ENCODE assay signal across 8 mouse cellular contexts in the genomic region with DNA sequence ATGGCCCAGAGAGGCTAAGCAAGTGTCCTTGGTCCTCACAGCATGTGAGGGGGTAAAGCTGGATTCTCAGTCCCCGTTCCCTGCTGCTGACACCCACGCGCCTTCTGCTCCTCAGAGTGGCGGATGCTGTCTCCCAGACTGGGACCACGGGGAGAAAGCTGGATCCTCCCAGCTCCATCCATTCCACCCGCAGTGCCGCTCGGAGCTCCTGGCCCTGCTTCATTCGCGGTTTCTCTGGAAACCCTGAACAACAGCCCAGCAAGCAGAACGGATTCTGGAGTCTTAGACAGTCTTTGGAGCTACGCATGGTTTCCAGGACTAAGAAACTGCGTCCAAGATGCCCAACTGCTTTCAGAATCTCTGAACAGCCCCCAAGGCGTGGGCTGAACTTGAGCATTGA.
DNase-seq lines count a peak whose midpoint lies in the region; ATAC-seq and TF ChIP-seq lines count a peak whose summit lies in the region.

No protein-coding gene starts in this region.

- ATAC-seq in hindbrain, embryonic 11.5 days (ENCODE audit: low FRiP score): no peak
- ATAC-seq in stomach, postnatal 0 days (ENCODE audit: low FRiP score, low TSS enrichment): no peak
- ATAC-seq in granulocyte monocyte progenitor cell, adult 5-6 weeks (replicated peaks; ENCODE audit: poor library complexity, severe bottlenecking): no peak

- no peak for TF ChIP-seq CTCF in stomach, postnatal 0 days (IDR thresholded peaks at IDR 0.05; ENCODE audit: low read depth)

- no peaks in the 10 kb centered on the region for H3K9me3 ChIP-seq in hindbrain, embryonic 11.5 days (ENCODE audit: control insufficient read depth, low read length)
- H3K9me3 ChIP-seq in stomach, postnatal 0 days (ENCODE audit: control insufficient read depth, low read length): no peaks in the 10 kb centered on the region

- no peak overlapping the region for H3K4me2 ChIP-seq in hindbrain, embryonic 11.5 days (replicated peaks; ENCODE audit: low read depth, low read length)
- no peak overlapping the region for H3K4me2 ChIP-seq in stomach, postnatal 0 days (replicated peaks; ENCODE audit: low read depth)

- H3K9ac ChIP-seq in hindbrain, embryonic 11.5 days (ENCODE audit: low read depth, low read length): no peak overlapping the region
- no peak overlapping the region for H3K9ac ChIP-seq in stomach, postnatal 0 days (ENCODE audit: low read length)

- H3K27me3 ChIP-seq in hindbrain, embryonic 11.5 days (ENCODE audit: control insufficient read depth, insufficient read depth, low read length): no peaks in the 10 kb centered on the region
- H3K27me3 ChIP-seq in stomach, postnatal 0 days (ENCODE audit: control insufficient read depth, insufficient read depth, low read length): no peaks in the 10 kb centered on the region

- H3K27ac ChIP-seq in hindbrain, embryonic 11.5 days (ENCODE audit: low read depth, low read length): peak overlapping the region; percentile 76; the same call in 1 of the 2 replicates
- H3K27ac ChIP-seq in stomach, postnatal 0 days (replicated peaks): peak overlapping the region; percentile 25; the same call in 1 of the 2 replicates

- DNase-seq in cerebellum, adult 18-20 months: peak; percentile 49 to 52
- no peak for DNase-seq in cerebellum, postnatal 10 days
- DNase-seq in cerebellum, adult 9-10 months: peak; percentile 43
- DNase-seq in hindbrain, embryonic 11.5 days (ENCODE audit: low spot score): no peak
- DNase-seq in left cerebral cortex, postnatal 25 days (ENCODE audit: low spot score in 2 of 2): peak; percentile 86 to 97
- DNase-seq in stomach, postnatal 0 days (ENCODE audit: low spot score): no peak
- DNase-seq in adrenal gland, postnatal 4 days (ENCODE audit: low spot score in 2 of 2): no peak

- no peak for TF ChIP-seq EP300 in stomach, postnatal 0 days (optimal IDR thresholded peaks at IDR 0.05)

- peaks cover 28% of the 10 kb centered on the region for H3K4me1 ChIP-seq in hindbrain, embryonic 11.5 days (replicated peaks; ENCODE audit: control insufficient read depth, insufficient read depth, low read length)
- no peaks in the 10 kb centered on the region for H3K4me1 ChIP-seq in stomach, postnatal 0 days (replicated peaks; ENCODE audit: control insufficient read depth, insufficient read depth)

- H3K36me3 ChIP-seq in hindbrain, embryonic 11.5 days (ENCODE audit: control insufficient read depth, insufficient read depth, low read length): no peaks in the 10 kb centered on the region
- no peaks in the 10 kb centered on the region for H3K36me3 ChIP-seq in stomach, postnatal 0 days (ENCODE audit: control insufficient read depth, insufficient read depth, low read length)

- 56% methylated on average over 14 of the region's 14 CpGs for WGBS in hindbrain, embryonic 11.5 days
- 53% methylated on average over 14 of the region's 14 CpGs for WGBS in stomach, postnatal 0 days

- no peak overlapping the region for H3K4me3 ChIP-seq in hindbrain, embryonic 11.5 days (ENCODE audit: low read depth, low read length)
- H3K4me3 ChIP-seq in stomach, postnatal 0 days (ENCODE audit: low read depth, low read length): no peak overlapping the region

- intact Hi-C loops in left cerebral cortex, postnatal 25 days (cut with DNase I): loop anchor here (2.0 kb wide), 2 partner anchors 43 to 45 kb away; no protein-coding TSS in a partner anchor

Comparison
In these comparisons a context has a peak if more than half of its experiments do, and no peak if none do; other contexts are left out.
1. DNase-seq: peak in cerebellum, adult 18-20 months (2 of 2), cerebellum, adult 9-10 months (single experiment) and left cerebral cortex, postnatal 25 days (2 of 2); none in cerebellum, postnatal 10 days (0 of 2), hindbrain, embryonic 11.5 days (single experiment), stomach, postnatal 0 days (single experiment) and adrenal gland, postnatal 4 days (0 of 2).